Comparison of ENCODE assay signal across 8 mouse cellular contexts in genomic region chr7:127573503-127574008, GRCm38 (mm10). TPM values are rescaled to one million over a fixed set of nuclear protein-coding genes. Genes with fewer than 3 reads are reported as not detected.
DNase-seq lines count a peak whose midpoint lies in the region; ATAC-seq lines count a peak whose summit lies in the region.

No protein-coding gene starts in this region.

- no peaks in the 10 kb centered on the region for H3K27me3 ChIP-seq in megakaryocyte, embryonic 14.5 days (replicated peaks)
- H3K27me3 ChIP-seq in forebrain, embryonic 16.5 days (replicated peaks; ENCODE audit: control insufficient read depth, insufficient read depth, low read length), result no peaks in the 10 kb centered on the region
- H3K27me3 ChIP-seq in liver, embryonic 11.5 days (replicated peaks; ENCODE audit: control insufficient read depth, insufficient read depth, low read length), result no peaks in the 10 kb centered on the region
- H3K27me3 ChIP-seq in stomach, embryonic 16.5 days (ENCODE audit: control insufficient read depth, insufficient read depth, low read length), result no peaks in the 10 kb centered on the region

- DNase-seq in cerebellum, adult 8-10 months, result peak; percentile 38
- no peak for DNase-seq in liver, embryonic 11.5 days (ENCODE audit: low spot score)
- DNase-seq in c-Kit-positive CD71-positive TER-119-positive erythroid progenitor cells, embryonic 14.5 days (ENCODE audit: low spot score), result no peak
- no peak for DNase-seq in ovary, postnatal 10 days (ENCODE audit: low spot score)

- peak overlapping the region; percentile 89 for H3K4me2 ChIP-seq in forebrain, embryonic 16.5 days (ENCODE audit: low read length)
- peak overlapping the region; percentile 84 for H3K4me2 ChIP-seq in liver, embryonic 11.5 days
- peak overlapping the region; percentile 94 for H3K4me2 ChIP-seq in stomach, embryonic 16.5 days (ENCODE audit: low read depth, low read length)

- no peak for ATAC-seq in megakaryocyte, adult 5-6 weeks (ENCODE audit: poor library complexity, severe bottlenecking)
- peak; percentile 69 for ATAC-seq in forebrain, embryonic 16.5 days
- peak; percentile 58 for ATAC-seq in liver, embryonic 11.5 days (replicated peaks; ENCODE audit: low FRiP score)
- peak; percentile 37 for ATAC-seq in stomach, embryonic 16.5 days (ENCODE audit: insufficient read depth, low FRiP score)

- peaks cover 61% of the 10 kb centered on the region for H3K4me1 ChIP-seq in megakaryocyte, embryonic 14.5 days
- H3K4me1 ChIP-seq in forebrain, embryonic 16.5 days (replicated peaks; ENCODE audit: control insufficient read depth, insufficient read depth, low read length), result peaks cover 22% of the 10 kb centered on the region
- peaks cover 10% of the 10 kb centered on the region for H3K4me1 ChIP-seq in liver, embryonic 11.5 days (replicated peaks; ENCODE audit: control insufficient read depth, insufficient read depth, low read length)
- peaks cover 11% of the 10 kb centered on the region for H3K4me1 ChIP-seq in stomach, embryonic 16.5 days (ENCODE audit: control insufficient read depth, insufficient read depth, low read length)

- H3K36me3 ChIP-seq in megakaryocyte, embryonic 14.5 days (replicated peaks; ENCODE audit: low read length), result peaks cover 48% of the 10 kb centered on the region
- no peaks in the 10 kb centered on the region for H3K36me3 ChIP-seq in forebrain, embryonic 16.5 days (ENCODE audit: control insufficient read depth, insufficient read depth)
- peaks cover 6% of the 10 kb centered on the region; the same call in 1 of the 2 replicates for H3K36me3 ChIP-seq in liver, embryonic 11.5 days (ENCODE audit: control insufficient read depth, insufficient read depth, low read length)
- H3K36me3 ChIP-seq in stomach, embryonic 16.5 days (ENCODE audit: control insufficient read depth, insufficient read depth, low read length), result no peaks in the 10 kb centered on the region

- H3K9me3 ChIP-seq in megakaryocyte, embryonic 14.5 days, result no peaks in the 10 kb centered on the region
- H3K9me3 ChIP-seq in forebrain, embryonic 16.5 days (ENCODE audit: control insufficient read depth, low read length), result no peaks in the 10 kb centered on the region
- no peaks in the 10 kb centered on the region for H3K9me3 ChIP-seq in liver, embryonic 11.5 days (ENCODE audit: control insufficient read depth, low read length)
- H3K9me3 ChIP-seq in stomach, embryonic 16.5 days (replicated peaks; ENCODE audit: control insufficient read depth, low read length), result no peaks in the 10 kb centered on the region

- H3K27ac ChIP-seq in forebrain, embryonic 16.5 days (ENCODE audit: low read length), result 0 out of 2 replicates have a peak overlapping the region, but pooled peaks have one; percentile 5
- H3K27ac ChIP-seq in liver, embryonic 11.5 days (ENCODE audit: low read depth, low read length), result peak overlapping the region; percentile 67
- peak overlapping the region; percentile 50; the same call in 1 of the 2 replicates for H3K27ac ChIP-seq in stomach, embryonic 16.5 days (ENCODE audit: low read length)

- peak overlapping the region; percentile 73 for H3K9ac ChIP-seq in forebrain, embryonic 16.5 days (replicated peaks; ENCODE audit: low read depth, low read length)
- peak overlapping the region; percentile 80 for H3K9ac ChIP-seq in liver, embryonic 11.5 days (ENCODE audit: low read depth, low read length)
- peak overlapping the region; percentile 89 for H3K9ac ChIP-seq in stomach, embryonic 16.5 days (ENCODE audit: low read length)

- H3K4me3 ChIP-seq in megakaryocyte, embryonic 14.5 days (replicated peaks), result peak overlapping the region; percentile 98
- H3K4me3 ChIP-seq in forebrain, embryonic 16.5 days (replicated peaks; ENCODE audit: low read length), result peak overlapping the region; percentile 66
- H3K4me3 ChIP-seq in liver, embryonic 11.5 days (ENCODE audit: low read depth, low read length), result peak overlapping the region; percentile 90
- peak overlapping the region; percentile 83 for H3K4me3 ChIP-seq in stomach, embryonic 16.5 days (replicated peaks; ENCODE audit: low read length)

- WGBS in forebrain, embryonic 16.5 days, result 1% methylated on average over 24 of the region's 28 CpGs
- 1% methylated on average over 27 of the region's 28 CpGs for WGBS in liver, embryonic 11.5 days
- under 1% methylated on average over 28 of the region's 28 CpGs for WGBS in stomach, embryonic 16.5 days

RNA-seq across cellular contexts. Expression of gene Phkg2, which starts 0.4 kb away (rescaled TPM):
- 19.1 and 27.2 TPM in 2 replicates for polyA plus RNA-seq in megakaryocyte, embryonic 14.5 days (2012; ENCODE audit: insufficient read depth, low replicate concordance)
- 31.6 and 39.4 TPM in 2 replicates for total RNA-seq in megakaryocyte, adult 5-6 weeks (2015)
- total RNA-seq in megakaryocyte, adult 5-6 weeks (2017), result 25.7 and 30.5 TPM in 2 replicates
- 65.2 and 65.7 TPM in 2 replicates for polyA plus RNA-seq in forebrain, embryonic 16.5 days (2015; fragmentation: Nextera tagmentation; extraction: Ambion mirVana)
- polyA plus RNA-seq in liver, embryonic 11.5 days (2014; fragmentation: Nextera tagmentation; extraction: Ambion mirVana), result 41.6 and 41.7 TPM in 2 replicates
- polyA plus RNA-seq in stomach, embryonic 16.5 days (2015; fragmentation: Nextera tagmentation; extraction: Ambion mirVana), result 37.6 and 44.1 TPM in 2 replicates

RNA-seq across cellular contexts. Expression of gene Tmem265, which starts 12.4 kb away (rescaled TPM):
- polyA plus RNA-seq in megakaryocyte, embryonic 14.5 days (2012; ENCODE audit: insufficient read depth, low replicate concordance), result 0.34 TPM in 1 of 2 replicates, not detected in the other
- total RNA-seq in megakaryocyte, adult 5-6 weeks (2015), result not detected in 2 replicates
- total RNA-seq in megakaryocyte, adult 5-6 weeks (2017), result 2.5 TPM in 1 of 2 replicates, not detected in the other
- 4.0 and 6.2 TPM in 2 replicates for polyA plus RNA-seq in forebrain, embryonic 16.5 days (2015; fragmentation: Nextera tagmentation; extraction: Ambion mirVana)
- 6.9 and 11.1 TPM in 2 replicates for polyA plus RNA-seq in liver, embryonic 11.5 days (2014; fragmentation: Nextera tagmentation; extraction: Ambion mirVana)
- 10.1 and 14.0 TPM in 2 replicates for polyA plus RNA-seq in stomach, embryonic 16.5 days (2015; fragmentation: Nextera tagmentation; extraction: Ambion mirVana)

RNA-seq across cellular contexts. Expression of gene Ccdc189, which starts 14.8 kb away (rescaled TPM):
- 23.5 and 28.8 TPM in 2 replicates for polyA plus RNA-seq in megakaryocyte, embryonic 14.5 days (2012; ENCODE audit: insufficient read depth, low replicate concordance)
- 2.6 and 6.3 TPM in 2 replicates for total RNA-seq in megakaryocyte, adult 5-6 weeks (2015)
- total RNA-seq in megakaryocyte, adult 5-6 weeks (2017), result 2.5 and 11.0 TPM in 2 replicates
- polyA plus RNA-seq in forebrain, embryonic 16.5 days (2015; fragmentation: Nextera tagmentation; extraction: Ambion mirVana), result 10.0 and 10.3 TPM in 2 replicates
- 5.4 and 6.2 TPM in 2 replicates for polyA plus RNA-seq in liver, embryonic 11.5 days (2014; fragmentation: Nextera tagmentation; extraction: Ambion mirVana)
- 6.3 and 8.1 TPM in 2 replicates for polyA plus RNA-seq in stomach, embryonic 16.5 days (2015; fragmentation: Nextera tagmentation; extraction: Ambion mirVana)

RNA-seq across cellular contexts. Expression of gene Rnf40, which starts 15.0 kb away (rescaled TPM):
- polyA plus RNA-seq in megakaryocyte, embryonic 14.5 days (2012; ENCODE audit: insufficient read depth, low replicate concordance), result 14.7 and 20.8 TPM in 2 replicates
- total RNA-seq in megakaryocyte, adult 5-6 weeks (2015), result 14.1 and 18.8 TPM in 2 replicates
- total RNA-seq in megakaryocyte, adult 5-6 weeks (2017), result 35.1 and 48.0 TPM in 2 replicates
- polyA plus RNA-seq in forebrain, embryonic 16.5 days (2015; fragmentation: Nextera tagmentation; extraction: Ambion mirVana), result 54.1 and 62.7 TPM in 2 replicates
- polyA plus RNA-seq in liver, embryonic 11.5 days (2014; fragmentation: Nextera tagmentation; extraction: Ambion mirVana), result 44.1 and 49.0 TPM in 2 replicates
- 41.6 and 41.7 TPM in 2 replicates for polyA plus RNA-seq in stomach, embryonic 16.5 days (2015; fragmentation: Nextera tagmentation; extraction: Ambion mirVana)

RNA-seq across cellular contexts. Expression of gene Zfp629, which starts 42.0 kb away (rescaled TPM):
- 2.9 TPM in 1 of 2 replicates, not detected in the other for polyA plus RNA-seq in megakaryocyte, embryonic 14.5 days (2012; ENCODE audit: insufficient read depth, low replicate concordance)
- total RNA-seq in megakaryocyte, adult 5-6 weeks (2015), result 3.5 TPM in 2 replicates
- total RNA-seq in megakaryocyte, adult 5-6 weeks (2017), result 4.2 and 5.8 TPM in 2 replicates
- 19.4 and 20.4 TPM in 2 replicates for polyA plus RNA-seq in forebrain, embryonic 16.5 days (2015; fragmentation: Nextera tagmentation; extraction: Ambion mirVana)
- polyA plus RNA-seq in liver, embryonic 11.5 days (2014; fragmentation: Nextera tagmentation; extraction: Ambion mirVana), result 8.3 and 9.8 TPM in 2 replicates
- 10.4 and 10.9 TPM in 2 replicates for polyA plus RNA-seq in stomach, embryonic 16.5 days (2015; fragmentation: Nextera tagmentation; extraction: Ambion mirVana)

Comparison
In these comparisons a context has a peak if more than half of its experiments do, and no peak if none do; other contexts are left out.
1. H3K27ac ChIP-seq: peak in every context shown above with its lines; median percentile 67 in liver, embryonic 11.5 days; 50 in stomach, embryonic 16.5 days; 5 in forebrain, embryonic 16.5 days.